Mouse (Mus musculus) B cell, adult (primary cell): ENCODE data around the gene Srgap3. TPM values are rescaled to one million over a fixed set of nuclear protein-coding genes. Genes with fewer than 3 reads are reported as not detected.

Experiments
- total RNA-seq: library from RNA; stranded (reverse); gene quantifications from 4 replicates; pipeline ENCODE4 v1.2.4, GENCODE M21; 2023; ENCODE audit not compliant: inconsistent age

Srgap3 gene
- 2.7 to 3.8 TPM (median 2.9 TPM) in 4 replicates for total RNA-seq

DNA sequence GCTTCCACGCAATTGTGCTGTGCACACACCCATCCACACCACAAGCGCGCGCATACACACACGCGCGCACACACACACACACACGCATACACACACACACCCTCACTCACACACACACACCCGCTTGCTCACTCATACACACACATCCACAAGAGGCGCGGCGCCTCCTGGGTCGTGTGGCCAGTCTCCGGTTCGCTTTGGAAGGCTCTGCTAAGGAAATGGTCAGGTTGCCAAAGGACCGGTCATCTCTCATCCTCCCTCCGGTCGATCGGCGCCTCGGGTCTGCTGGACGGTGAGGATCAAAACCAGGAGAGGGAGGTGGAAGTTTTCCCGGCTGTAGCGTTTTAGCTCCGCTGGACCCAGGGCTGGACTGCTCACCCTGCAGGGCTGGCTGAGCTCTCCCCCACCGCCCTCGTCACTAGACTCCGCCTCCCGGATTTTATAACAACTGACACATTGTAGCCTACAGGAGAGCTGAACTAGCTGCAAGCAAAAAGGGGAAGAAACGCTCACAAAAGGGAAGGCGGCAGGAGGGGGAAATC is at the start of gene Srgap3:
Gene Srgap3 (minus strand): TSS at position 372 of the 542 bp plus-strand sequence.

DNA sequence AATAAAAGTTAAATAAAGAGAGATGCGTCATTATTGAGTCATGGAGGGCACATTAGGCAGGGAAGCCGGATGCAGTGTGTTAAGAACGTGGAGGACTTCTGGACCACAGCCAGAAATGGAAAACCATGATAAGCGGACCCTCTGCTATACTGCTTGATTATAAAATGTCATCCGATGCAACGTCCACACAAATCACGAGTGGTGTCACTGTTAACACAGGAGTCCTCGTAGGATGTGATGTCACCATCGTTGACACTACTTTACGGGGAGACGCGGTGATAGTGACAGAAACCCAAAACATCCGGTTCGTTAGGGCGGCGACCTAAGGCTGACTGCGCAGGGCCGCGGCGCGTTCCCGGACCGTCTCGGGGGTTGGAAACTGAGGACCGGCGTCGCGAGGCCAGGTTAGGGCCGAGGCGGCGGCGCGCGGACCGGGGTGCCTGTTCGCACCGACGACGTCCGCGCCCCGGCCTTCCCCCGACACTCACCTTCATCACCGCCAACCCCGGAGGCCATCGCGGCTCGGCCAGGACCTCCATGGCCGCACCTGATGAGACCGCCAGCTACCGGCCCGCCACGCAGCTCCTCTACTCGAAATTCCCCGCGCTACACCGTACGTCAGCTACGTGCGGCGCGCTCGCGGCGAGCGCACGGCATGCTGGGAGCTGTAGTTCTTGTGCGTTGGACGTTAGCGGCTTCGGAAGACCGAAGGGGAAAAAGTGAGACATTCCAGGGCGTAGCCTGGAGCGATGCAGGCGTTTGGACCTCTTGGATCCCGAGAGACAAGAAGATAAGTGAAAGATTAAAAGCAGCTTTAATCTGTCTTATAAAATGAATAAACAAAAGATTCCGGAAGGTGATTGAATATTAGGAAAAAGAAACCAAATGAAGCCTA is 250.8 kb downstream of the Srgap3 start, which contains the start of gene Rad18:
Gene Rad18 (minus strand): TSS at position 631 of the 895 bp plus-strand sequence.

Other genes starting within 250 kb of the Srgap3 start
- 53.2 to 60.7 TPM (median 59.3 TPM) in 4 replicates for gene Thumpd3, start 99.0 kb upstream of the Srgap3 start, total RNA-seq
- gene Setd5, start 130.1 kb upstream of the Srgap3 start, total RNA-seq = 119 to 128 TPM (median 123 TPM) in 4 replicates
- 1.3 to 2.5 TPM (median 1.5 TPM) in 4 replicates for gene Lhfpl4, start 248.1 kb upstream of the Srgap3 start, total RNA-seq